Mouse (Mus musculus): ENCODE results near the gene Lbp. TPM values are rescaled to one million over a fixed set of nuclear protein-coding genes. Genes with fewer than 3 reads are reported as not detected.

The Lbp gene
- polyA plus RNA-seq, 1 experiment from 2014 or later: 5.0 TPM

GRCm38 (mm10) chr2:158275811-158276210 is 30.5 kb upstream of the Lbp start:
- ATAC-seq (ENCODE audit: low FRiP score): no peak
- H3K9me3 ChIP-seq (ENCODE audit: control insufficient read depth, low read length): no peaks in the 10 kb centered on the region
- WGBS: 80% methylated on average over 4 of the region's 4 CpGs
- no peak overlapping the region for H3K4me2 ChIP-seq (replicated peaks)
- H3K9ac ChIP-seq: no peak overlapping the region
- H3K27me3 ChIP-seq (ENCODE audit: control insufficient read depth, insufficient read depth, low read length): no peaks in the 10 kb centered on the region
- DNase-seq (ENCODE audit: low spot score): no peak
- no peaks in the 10 kb centered on the region for H3K36me3 ChIP-seq (replicated peaks; ENCODE audit: control insufficient read depth, insufficient read depth)
- H3K4me1 ChIP-seq (replicated peaks; ENCODE audit: control insufficient read depth, insufficient read depth, low read length): no peaks in the 10 kb centered on the region; the same call in 1 of the 2 replicates
- H3K27ac ChIP-seq: no peak overlapping the region
- no peak overlapping the region for H3K4me3 ChIP-seq (replicated peaks; ENCODE audit: low read length)

- no peak for DNase-seq (ENCODE audit: low spot score)
- H3K4me2 ChIP-seq (replicated peaks): no peak overlapping the region
- no peak overlapping the region for H3K4me3 ChIP-seq (replicated peaks; ENCODE audit: low read length)
- H3K4me1 ChIP-seq (replicated peaks; ENCODE audit: control insufficient read depth, insufficient read depth, low read length): no peaks in the 10 kb centered on the region; the same call in 1 of the 2 replicates
- no peaks in the 10 kb centered on the region for H3K9me3 ChIP-seq (ENCODE audit: control insufficient read depth, low read length)
- H3K27ac ChIP-seq: no peak overlapping the region
- no peaks in the 10 kb centered on the region for H3K36me3 ChIP-seq (replicated peaks; ENCODE audit: control insufficient read depth, insufficient read depth)
- H3K27me3 ChIP-seq (ENCODE audit: control insufficient read depth, insufficient read depth, low read length): no peaks in the 10 kb centered on the region
- no peak overlapping the region for H3K9ac ChIP-seq
- no peak for ATAC-seq (ENCODE audit: low FRiP score)
- WGBS: 68% methylated on average over 6 of the region's 6 CpGs
Measured at GRCm38 (mm10) chr2:158276451-158276850, 29.8 kb upstream of the Lbp start.

GRCm38 (mm10) chr2:158276878-158277277 is 29.4 kb upstream of the Lbp start:
- ATAC-seq (ENCODE audit: low FRiP score): no peak
- no peaks in the 10 kb centered on the region for H3K9me3 ChIP-seq (ENCODE audit: control insufficient read depth, low read length)
- no peak overlapping the region for H3K27ac ChIP-seq
- no peaks in the 10 kb centered on the region for H3K27me3 ChIP-seq (ENCODE audit: control insufficient read depth, insufficient read depth, low read length)
- no peak overlapping the region for H3K4me3 ChIP-seq (replicated peaks; ENCODE audit: low read length)
- H3K4me2 ChIP-seq (replicated peaks): no peak overlapping the region
- no peak overlapping the region for H3K9ac ChIP-seq
- H3K4me1 ChIP-seq (replicated peaks; ENCODE audit: control insufficient read depth, insufficient read depth, low read length): no peaks in the 10 kb centered on the region; the same call in 1 of the 2 replicates
- no peak for DNase-seq (ENCODE audit: low spot score)
- 74% methylated on average over 4 of the region's 4 CpGs for WGBS
- no peaks in the 10 kb centered on the region for H3K36me3 ChIP-seq (replicated peaks; ENCODE audit: control insufficient read depth, insufficient read depth)

GRCm38 (mm10) chr2:158279656-158280055 is 26.6 kb upstream of the Lbp start:
- no peak for ATAC-seq (ENCODE audit: low FRiP score)

GRCm38 (mm10) chr2:158281497-158282205 is 24.6 kb upstream of the Lbp start:
- Histone ChIP-seq H3K9me3 (ENCODE audit: control insufficient read depth, low read length) (no peaks in the 10 kb centered on the region), H3K36me3 (replicated peaks; ENCODE audit: control insufficient read depth, insufficient read depth) (no peaks in the 10 kb centered on the region), H3K27ac (no peak overlapping the region), H3K27me3 (ENCODE audit: control insufficient read depth, insufficient read depth, low read length) (no peaks in the 10 kb centered on the region), H3K9ac (no peak overlapping the region), H3K4me3 (replicated peaks; ENCODE audit: low read length) (no peak overlapping the region), H3K4me1 (replicated peaks; ENCODE audit: control insufficient read depth, insufficient read depth, low read length) (no peaks in the 10 kb centered on the region), H3K4me2 (replicated peaks) (no peak overlapping the region)
- ATAC-seq (ENCODE audit: low FRiP score): no peak
- 68% methylated on average over 16 of the region's 16 CpGs for WGBS
- no peak for DNase-seq (ENCODE audit: low spot score)

More at GRCm38 (mm10) chr2:158279656-158280055, 26.6 kb upstream of the Lbp start:
- no peaks in the 10 kb centered on the region for H3K36me3 ChIP-seq (replicated peaks; ENCODE audit: control insufficient read depth, insufficient read depth)
- H3K4me1 ChIP-seq (replicated peaks; ENCODE audit: control insufficient read depth, insufficient read depth, low read length): no peaks in the 10 kb centered on the region
- H3K9me3 ChIP-seq (ENCODE audit: control insufficient read depth, low read length): no peaks in the 10 kb centered on the region
- DNase-seq (ENCODE audit: low spot score): no peak
- H3K9ac ChIP-seq: no peak overlapping the region
- H3K27ac ChIP-seq: no peak overlapping the region
- H3K27me3 ChIP-seq (ENCODE audit: control insufficient read depth, insufficient read depth, low read length): no peaks in the 10 kb centered on the region
- H3K4me3 ChIP-seq (replicated peaks; ENCODE audit: low read length): no peak overlapping the region
- WGBS: 91% methylated on average over 4 of the region's 4 CpGs
- no peak overlapping the region for H3K4me2 ChIP-seq (replicated peaks)

- H3K36me3 ChIP-seq (replicated peaks; ENCODE audit: control insufficient read depth, insufficient read depth): no peaks in the 10 kb centered on the region
- H3K27ac ChIP-seq: no peak overlapping the region
- no peaks in the 10 kb centered on the region for H3K27me3 ChIP-seq (ENCODE audit: control insufficient read depth, insufficient read depth, low read length)
- H3K4me1 ChIP-seq (replicated peaks; ENCODE audit: control insufficient read depth, insufficient read depth, low read length): no peaks in the 10 kb centered on the region
- no peak overlapping the region for H3K9ac ChIP-seq
- no peak for DNase-seq (ENCODE audit: low spot score)
- whole genome bisulfite sequencing: 80% methylated on average over 7 of the region's 7 CpGs
- no peaks in the 10 kb centered on the region for H3K9me3 ChIP-seq (ENCODE audit: control insufficient read depth, low read length)
- no peak for ATAC-seq (ENCODE audit: low FRiP score)
- no peak overlapping the region for H3K4me3 ChIP-seq (replicated peaks; ENCODE audit: low read length)
- no peak overlapping the region for H3K4me2 ChIP-seq (replicated peaks)
Measured at GRCm38 (mm10) chr2:158283136-158283535, 23.2 kb upstream of the Lbp start.

GRCm38 (mm10) chr2:158283771-158284170 is 22.5 kb upstream of the Lbp start:
- Histone ChIP-seq H3K4me1 (replicated peaks; ENCODE audit: control insufficient read depth, insufficient read depth, low read length) (no peaks in the 10 kb centered on the region), H3K27ac (no peak overlapping the region), H3K9ac (no peak overlapping the region), H3K27me3 (ENCODE audit: control insufficient read depth, insufficient read depth, low read length) (no peaks in the 10 kb centered on the region), H3K9me3 (ENCODE audit: control insufficient read depth, low read length) (no peaks in the 10 kb centered on the region), H3K4me2 (replicated peaks) (no peak overlapping the region), H3K4me3 (replicated peaks; ENCODE audit: low read length) (no peak overlapping the region), H3K36me3 (replicated peaks; ENCODE audit: control insufficient read depth, insufficient read depth) (no peaks in the 10 kb centered on the region)
- DNase-seq (ENCODE audit: low spot score): no peak
- no peak for ATAC-seq (ENCODE audit: low FRiP score)
- 81% methylated on average over 6 of the region's 6 CpGs for WGBS

GRCm38 (mm10) chr2:158284571-158284970 is 21.7 kb upstream of the Lbp start:
- Histone ChIP-seq H3K4me1 (replicated peaks; ENCODE audit: control insufficient read depth, insufficient read depth, low read length) (no peaks in the 10 kb centered on the region), H3K9ac (no peak overlapping the region), H3K4me2 (replicated peaks) (no peak overlapping the region), H3K9me3 (ENCODE audit: control insufficient read depth, low read length) (no peaks in the 10 kb centered on the region), H3K36me3 (replicated peaks; ENCODE audit: control insufficient read depth, insufficient read depth) (no peaks in the 10 kb centered on the region), H3K27me3 (ENCODE audit: control insufficient read depth, insufficient read depth, low read length) (no peaks in the 10 kb centered on the region), H3K4me3 (replicated peaks; ENCODE audit: low read length) (no peak overlapping the region), H3K27ac (no peak overlapping the region)
- WGBS: 17% methylated on average over 11 of the region's 11 CpGs
- DNase-seq (ENCODE audit: low spot score): peak; percentile 55
- ATAC-seq (ENCODE audit: low FRiP score): no peak

GRCm38 (mm10) chr2:158285655-158286054 is 20.6 kb upstream of the Lbp start:
- Histone ChIP-seq H3K27ac (no peak overlapping the region), H3K4me1 (replicated peaks; ENCODE audit: control insufficient read depth, insufficient read depth, low read length) (no peaks in the 10 kb centered on the region), H3K27me3 (ENCODE audit: control insufficient read depth, insufficient read depth, low read length) (no peaks in the 10 kb centered on the region), H3K9me3 (ENCODE audit: control insufficient read depth, low read length) (no peaks in the 10 kb centered on the region), H3K36me3 (replicated peaks; ENCODE audit: control insufficient read depth, insufficient read depth) (no peaks in the 10 kb centered on the region), H3K9ac (no peak overlapping the region), H3K4me2 (replicated peaks) (no peak overlapping the region), H3K4me3 (replicated peaks; ENCODE audit: low read length) (no peak overlapping the region)
- ATAC-seq (ENCODE audit: low FRiP score) (no peak), DNase-seq (ENCODE audit: low spot score) (no peak)
- WGBS: 60% methylated on average over 6 of the region's 6 CpGs

- H3K9ac ChIP-seq: no peak overlapping the region
- no peak for DNase-seq (ENCODE audit: low spot score)
- no peaks in the 10 kb centered on the region for H3K36me3 ChIP-seq (replicated peaks; ENCODE audit: control insufficient read depth, insufficient read depth)
- H3K9me3 ChIP-seq (ENCODE audit: control insufficient read depth, low read length): no peaks in the 10 kb centered on the region
- no peak overlapping the region for H3K4me2 ChIP-seq (replicated peaks)
- ATAC-seq (ENCODE audit: low FRiP score): no peak
- H3K27me3 ChIP-seq (ENCODE audit: control insufficient read depth, insufficient read depth, low read length): no peaks in the 10 kb centered on the region
- WGBS: 67% methylated on average over 9 of the region's 9 CpGs
- no peaks in the 10 kb centered on the region for H3K4me1 ChIP-seq (replicated peaks; ENCODE audit: control insufficient read depth, insufficient read depth, low read length)
- peak overlapping the region; percentile 38; the same call in 1 of the 2 replicates for H3K27ac ChIP-seq
- no peak overlapping the region for H3K4me3 ChIP-seq (replicated peaks; ENCODE audit: low read length)
Measured at GRCm38 (mm10) chr2:158295700-158296099, 10.6 kb upstream of the Lbp start.
